Mouse (Mus musculus): ENCODE results near the gene Tmem94.

GRCm38 (mm10) chr11:115753485-115753884, 11.7 kb upstream of the Tmem94 start:
- TF ChIP-seq CTCF (IDR thresholded peaks at IDR 0.05; ENCODE audit: control insufficient read depth, insufficient read depth, insufficient read length) (no peak), CEBPB (IDR thresholded peaks at IDR 0.05; ENCODE audit: low read depth) (no peak)
